Mouse (Mus musculus) heart, adult 2 months (tissue): ENCODE data around the gene Olfr157. TPM values are rescaled to one million over a fixed set of nuclear protein-coding genes. Genes with fewer than 3 reads are reported as not detected.

Experiments used
- DNase-seq, 2 experiments: peaks; one replicate each; pipeline ENCODE4 v3.0.0; 2021
- H3K27ac ChIP-seq: fragments of 200-600 bp; 2 replicates; pipeline ENCODE4 v1.8.1; 2022
- H3K27me3 ChIP-seq: fragments of 200-500 bp; 2 replicates; pipeline ENCODE4 v1.6.1; 2012; ENCODE audit warnings: mild to moderate bottlenecking, low read length, inconsistent platforms, mixed read lengths; ENCODE audit not compliant: control insufficient read depth, insufficient read depth
- H3K36me3 ChIP-seq: fragments of 200-500 bp; 2 replicates; pipeline ENCODE4 v1.6.1; 2012; ENCODE audit warnings: low read length, inconsistent platforms; ENCODE audit not compliant: control insufficient read depth, insufficient read depth
- H3K4me1 ChIP-seq: fragments of 200-500 bp; 2 replicates; pipeline ENCODE4 v1.6.1; 2011; ENCODE audit warnings: low read length; ENCODE audit not compliant: control insufficient read depth, insufficient read depth
- H3K4me3 ChIP-seq: fragments of 200-600 bp; 2 replicates; pipeline ENCODE4 v1.8.1; 2022
- H3K79me2 ChIP-seq: fragments of 200-500 bp; replicated peaks from 2 replicates; pipeline ENCODE4 v1.6.1; 2012; ENCODE audit warnings: mild to moderate bottlenecking, inconsistent platforms, low read length, moderate library complexity, mixed read lengths; ENCODE audit not compliant: control insufficient read depth, insufficient read depth
- H3K9ac ChIP-seq: fragments of 200-500 bp; 2 replicates; pipeline ENCODE4 v1.6.1; 2012; ENCODE audit warnings: low read depth, mild to moderate bottlenecking, control low read depth, inconsistent platforms, low read length, mixed read lengths
- CTCF ChIP-seq: fragments of 200-600 bp; IDR thresholded peaks from 2 replicates; pipeline ENCODE4 v1.8.1; 2022; ENCODE audit warnings: antibody characterized with exemption, mild to moderate bottlenecking, moderate library complexity
- EP300 ChIP-seq: fragments of 200-500 bp; IDR thresholded peaks from 2 replicates; pipeline ENCODE4 v1.6.1; 2011; ENCODE audit warnings: low read depth, low read length, control low read depth; ENCODE audit not compliant: insufficient read depth
- POLR2A ChIP-seq: fragments of 200-500 bp; IDR thresholded peaks from 2 replicates; pipeline ENCODE4 v1.6.1; 2011; ENCODE audit warnings: mild to moderate bottlenecking, low read depth, low read length, control low read depth; ENCODE audit not compliant: insufficient read depth
- WGBS: fragments of 180-500 bp; shearing (Covaris S2); methylation state at CpG from one replicate; pipeline ENCODE4 v1.1.7; 2018; 5-methylcytosine and 5-hydroxymethylcytosine counted together
- intact Hi-C: fragments of 180-260 bp; cut with DNase I; formaldehyde crosslinking; loops from one replicate; pipeline ENCODE4 v1.15.1; 2025
- long read RNA-seq: library from polyadenylated mRNA; stranded (forward); transcript quantifications from one replicate; pipeline ENCODE4 v2.0.0, GENCODE M21; 2021
- polyA plus RNA-seq: library from polyadenylated mRNA; depleted of rRNA; stranded (reverse); fragments of >200 nt; gene quantifications from 2 replicates; pipeline ENCODE4 v1.2.3, GENCODE M21; 2012; rRNA removed
- total RNA-seq, 2 experiments: library from RNA; stranded (reverse); gene quantifications; 2 replicates each; pipeline ENCODE4 v1.2.3; 2021

Gene Olfr157
- total RNA-seq (not detected), polyA plus RNA-seq (not detected in 2 replicates)
- long read RNA-seq = 0 reads

DNA sequence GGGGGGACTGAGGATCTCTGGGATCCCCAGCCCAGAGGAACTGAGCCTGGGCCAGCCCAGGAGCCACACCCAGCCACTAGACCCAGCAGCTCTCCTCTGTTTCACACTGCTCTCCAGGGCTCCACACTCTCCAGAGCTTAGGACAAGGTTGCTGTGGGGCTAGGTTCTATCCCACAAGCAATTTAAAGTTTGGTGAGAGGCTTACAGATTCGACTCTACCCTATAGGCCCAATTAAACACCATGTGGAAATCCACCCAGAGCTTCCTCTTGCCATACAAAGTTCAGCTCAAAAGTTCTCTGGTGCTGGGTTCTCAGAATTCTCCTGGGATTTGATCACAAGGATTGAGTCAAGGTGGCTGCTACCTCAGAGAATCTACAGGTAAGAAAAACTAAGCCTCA, at the start of gene Olfr157:
Olfr157 (minus strand) TSS at position 101 of the 400 bp plus-strand sequence.
- H3K9ac ChIP-seq = no peak within 1 kb of the TSS
- intact Hi-C loops = no loop called here
- DNase-seq = no peak
- H3K27me3 ChIP-seq = no peaks in the 10 kb centered on the region
- no peak within 1 kb of the TSS for H3K4me3 ChIP-seq
- WGBS = 75% methylated on average over 1 of the region's 1 CpGs
- H3K4me1 ChIP-seq = no peaks in the 10 kb centered on the region
- TF ChIP-seq EP300 (no peak), POLR2A (no peak), CTCF (no peak)
- H3K27ac ChIP-seq = no peak within 1 kb of the TSS
- H3K79me2 ChIP-seq = no peaks in the 10 kb centered on the region
- no peaks in the 10 kb centered on the region for H3K36me3 ChIP-seq

DNA sequence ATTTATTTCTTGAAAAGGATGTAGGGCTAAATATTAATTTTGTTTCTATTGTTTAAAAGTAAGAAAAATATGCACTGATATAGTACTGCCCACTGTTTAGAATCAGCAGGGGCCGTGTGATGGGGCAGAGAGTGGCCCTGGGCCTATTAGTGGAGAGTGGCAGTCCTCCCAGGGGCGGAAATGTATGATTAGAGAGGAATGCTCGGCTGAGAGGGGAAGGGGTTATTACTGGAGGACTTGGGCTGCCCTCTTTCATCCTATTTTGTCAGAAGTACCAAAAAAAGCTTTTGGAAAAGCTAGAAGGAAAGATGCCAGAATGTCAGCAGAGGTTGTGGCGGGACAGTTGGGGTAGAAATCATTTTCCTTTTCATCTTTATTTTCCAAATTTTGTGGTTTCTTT, 44.2 kb upstream of the Olfr157 start:
- Histone ChIP-seq H3K4me3 (no peak overlapping the region), H3K27ac (no peak overlapping the region; the same call in 1 of the 2 replicates), H3K36me3 (no peaks in the 10 kb centered on the region), H3K9ac (no peak overlapping the region), H3K79me2 (no peaks in the 10 kb centered on the region), H3K27me3 (no peaks in the 10 kb centered on the region), H3K4me1 (no peaks in the 10 kb centered on the region; the same call in 1 of the 2 replicates)
- intact Hi-C loops = no loop called here
- TF ChIP-seq EP300 = no peak
- TF ChIP-seq CTCF = no peak
- no peak for TF ChIP-seq POLR2A
- DNase-seq = no peak
- WGBS = 55% methylated on average over 4 of the region's 4 CpGs

DNA sequence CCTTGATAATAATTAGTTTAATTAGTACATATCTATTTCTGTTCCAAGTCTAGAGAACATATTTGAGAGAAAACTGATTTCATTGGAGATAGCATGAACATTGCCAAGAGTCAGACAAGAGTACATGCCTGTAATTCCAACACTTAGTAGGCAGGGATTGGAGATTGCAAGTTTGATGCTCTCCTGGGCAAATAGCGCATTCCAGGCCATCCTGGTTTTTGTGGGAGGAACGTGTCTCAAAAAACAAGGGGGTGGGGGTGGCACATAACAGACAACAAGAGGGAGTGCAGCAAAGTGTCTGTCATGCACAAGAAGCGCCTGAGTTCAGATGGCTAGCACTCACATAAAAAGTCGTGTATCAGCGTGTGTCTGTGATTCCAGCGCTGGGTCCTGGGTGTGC, 39.6 kb upstream of the Olfr157 start:
- H3K27me3 ChIP-seq = no peaks in the 10 kb centered on the region
- DNase-seq = no peak
- no peaks in the 10 kb centered on the region for H3K79me2 ChIP-seq
- H3K27ac ChIP-seq = no peak overlapping the region
- peaks cover 4% of the 10 kb centered on the region for H3K4me1 ChIP-seq
- intact Hi-C loops = no loop called here
- 86% methylated on average over 6 of the region's 6 CpGs for WGBS
- H3K36me3 ChIP-seq = no peaks in the 10 kb centered on the region
- H3K4me3 ChIP-seq = no peak overlapping the region
- TF ChIP-seq CTCF (no peak), POLR2A (no peak), EP300 (no peak)
- H3K9ac ChIP-seq = no peak overlapping the region

DNA sequence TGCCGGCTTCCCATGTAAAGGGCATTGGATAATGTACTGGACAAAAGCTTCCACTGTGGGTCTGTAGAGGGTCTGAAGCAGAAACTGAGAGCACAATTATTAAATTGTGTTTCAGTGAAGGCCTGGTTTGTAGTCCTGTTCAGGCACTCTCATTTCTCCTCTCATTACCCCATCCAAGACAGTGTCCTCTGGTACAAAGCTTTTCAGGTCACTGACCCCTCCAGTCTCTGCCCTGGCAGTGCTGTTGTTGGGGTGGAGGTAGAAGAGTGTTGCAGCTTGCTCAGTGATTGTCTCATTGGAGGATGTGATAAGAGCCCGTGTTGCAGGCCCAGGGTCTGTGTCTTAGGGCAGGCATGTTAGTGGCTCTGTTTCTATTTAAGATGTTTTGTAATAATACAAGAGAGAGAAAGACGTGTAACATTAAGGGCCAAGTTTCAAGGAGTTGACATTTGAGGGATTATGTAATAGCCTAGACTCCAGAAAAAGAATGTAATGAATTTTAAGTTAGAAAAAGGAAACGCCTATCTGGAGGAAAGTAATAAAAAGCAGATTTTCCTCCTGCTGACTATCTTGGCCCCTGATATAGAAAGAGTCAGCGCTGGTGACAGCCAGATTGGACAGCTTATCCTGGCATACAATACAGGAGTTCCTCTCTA, 38.2 kb upstream of the Olfr157 start:
- H3K4me1 ChIP-seq = peaks cover 4% of the 10 kb centered on the region
- no peak for TF ChIP-seq POLR2A
- no peak for TF ChIP-seq CTCF
- TF ChIP-seq EP300 = no peak
- 51% methylated on average over 5 of the region's 5 CpGs for WGBS
- intact Hi-C loops = no loop called here
- H3K36me3 ChIP-seq = no peaks in the 10 kb centered on the region
- peak overlapping the region; percentile 7; the same call in 1 of the 2 replicates for H3K27ac ChIP-seq
- H3K4me3 ChIP-seq = no peak overlapping the region
- H3K27me3 ChIP-seq = no peaks in the 10 kb centered on the region
- no peaks in the 10 kb centered on the region for H3K79me2 ChIP-seq
- DNase-seq = peak in 1 of 2 experiments; percentile 31
- H3K9ac ChIP-seq = no peak overlapping the region

DNA sequence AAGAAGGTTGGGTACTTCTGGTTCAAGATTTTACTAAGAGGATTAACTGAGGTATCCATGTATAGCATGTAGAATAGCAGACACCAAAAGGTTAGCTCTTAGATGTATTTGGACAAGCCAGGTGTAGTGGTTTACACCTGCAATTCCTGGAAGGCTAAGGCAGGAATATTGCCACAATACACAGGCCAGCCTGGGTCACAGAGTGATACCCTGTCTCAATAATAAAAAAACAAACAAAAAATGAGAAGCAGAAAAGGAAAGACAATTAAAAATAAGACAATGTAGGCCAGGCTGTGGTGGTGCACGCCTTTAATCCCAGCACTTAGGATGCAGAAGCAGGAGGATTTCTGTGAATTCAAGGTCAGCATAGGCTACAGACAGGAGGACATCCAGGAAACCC, 37.2 kb upstream of the Olfr157 start:
- no peak for DNase-seq
- H3K79me2 ChIP-seq = no peaks in the 10 kb centered on the region
- no peak overlapping the region for H3K27ac ChIP-seq
- WGBS = 100% methylated on average over 1 of the region's 1 CpGs
- H3K4me3 ChIP-seq = no peak overlapping the region
- H3K9ac ChIP-seq = no peak overlapping the region
- intact Hi-C loops = no loop called here
- H3K36me3 ChIP-seq = no peaks in the 10 kb centered on the region
- peaks cover 4% of the 10 kb centered on the region for H3K4me1 ChIP-seq
- no peak for TF ChIP-seq CTCF
- no peak for TF ChIP-seq EP300
- no peak for TF ChIP-seq POLR2A
- H3K27me3 ChIP-seq = no peaks in the 10 kb centered on the region

DNA sequence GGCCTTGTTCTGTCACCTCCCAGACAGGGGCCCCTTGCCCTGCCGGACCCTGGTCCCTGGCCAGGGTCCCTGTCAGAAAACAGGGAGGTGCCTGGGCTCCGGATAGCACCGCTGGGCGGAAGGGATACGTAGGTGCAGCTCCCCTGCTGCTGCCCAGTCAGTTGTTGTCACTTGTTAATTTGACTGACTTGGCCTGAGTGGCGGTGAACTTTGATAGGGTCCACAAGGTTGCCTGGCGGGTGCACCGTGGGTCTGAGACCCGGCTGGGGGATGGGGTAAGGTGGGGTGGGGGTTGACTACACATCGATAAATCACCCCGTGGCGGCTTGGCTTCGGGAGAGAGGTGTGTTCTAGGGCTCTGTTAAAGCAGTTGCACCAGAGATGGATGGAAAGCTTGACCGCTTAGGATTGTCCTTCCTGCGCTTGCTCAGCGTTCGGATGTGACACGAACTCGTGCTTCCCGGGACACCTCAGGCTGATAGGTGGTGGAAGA, 36.0 kb upstream of the Olfr157 start:
- Histone ChIP-seq H3K27ac (peak overlapping the region; percentile 56), H3K9ac (peak overlapping the region; percentile 85), H3K79me2 (no peaks in the 10 kb centered on the region), H3K4me1 (peaks cover 4% of the 10 kb centered on the region), H3K27me3 (no peaks in the 10 kb centered on the region), H3K36me3 (no peaks in the 10 kb centered on the region), H3K4me3 (peak overlapping the region; percentile 81)
- WGBS = under 1% methylated on average over 20 of the region's 20 CpGs
- DNase-seq = peak in 1 of 2 experiments; percentile 40
- TF ChIP-seq EP300 = no peak
- TF ChIP-seq POLR2A = no peak
- no peak for TF ChIP-seq CTCF
- intact Hi-C loops = no loop called here
